Mouse (Mus musculus) bone marrow macrophage, adult 2 months (primary cell): Measurements from ENCODE around the gene Gm17018.

ENCODE experiments used
- CTCF ChIP-seq: IDR thresholded peaks from 2 replicates; pipeline ENCODE4 v1.5.1; 2012; ENCODE audit warnings: low read depth, mild to moderate bottlenecking, low read length, moderate library complexity
- POLR2A ChIP-seq: IDR thresholded peaks from 2 replicates; pipeline ENCODE4 v1.6.1; 2012; ENCODE audit warnings: mild to moderate bottlenecking, low read depth, low read length, borderline replicate concordance

GRCm38 (mm10) chr19:45602606-45603005 is 42.2 kb downstream of the Gm17018 start:
- no peak for TF ChIP-seq CTCF
- no peak for TF ChIP-seq POLR2A
